Mouse (Mus musculus) cortical plate, adult 2 months (tissue): ENCODE data around the gene Churc1.

Experiments used
- CTCF ChIP-seq: fragments of 200-500 bp; IDR thresholded peaks from 2 replicates; pipeline ENCODE4 v1.5.1; 2011; ENCODE audit warnings: mild to moderate bottlenecking, control low read depth, low read length; ENCODE audit not compliant: insufficient read depth; ENCODE audit errors: extremely low read depth
- POLR2A ChIP-seq: fragments of 200-500 bp; IDR thresholded peaks from 2 replicates; pipeline ENCODE4 v1.6.1; 2011; ENCODE audit warnings: mild to moderate bottlenecking, low read length, control low read depth; ENCODE audit not compliant: insufficient read depth; ENCODE audit errors: extremely low read depth

- TF ChIP-seq CTCF (no peak), POLR2A (no peak)
These were observed 12.5 kb downstream of the Churc1 start for GRCm38 (mm10) chr12:76777845-76778244.
